Mouse (Mus musculus): ENCODE measurements around the gene Ccdc51. TPM values are rescaled to one million over a fixed set of nuclear protein-coding genes. Genes with fewer than 3 reads are reported as not detected.

Gene Ccdc51
- polyA plus RNA-seq, 1 experiment from 2014 or later: 9.9 TPM

- DNase-seq (ENCODE audit: low spot score) (peak; percentile 85), ATAC-seq (ENCODE audit: low FRiP score, low TSS enrichment) (peak; percentile 86)
- Histone ChIP-seq H3K9me3 (ENCODE audit: control insufficient read depth, low read length) (no peaks in the 10 kb centered on the region), H3K9ac (ENCODE audit: low read length) (peak overlapping the region; percentile 31; the same call in 1 of the 2 replicates), H3K4me2 (replicated peaks; ENCODE audit: low read depth) (peak overlapping the region; percentile 73; the same call in 1 of the 2 replicates), H3K27me3 (ENCODE audit: control insufficient read depth, insufficient read depth, low read length) (no peaks in the 10 kb centered on the region), H3K4me1 (replicated peaks; ENCODE audit: control insufficient read depth, insufficient read depth) (no peaks in the 10 kb centered on the region), H3K27ac (replicated peaks) (peak overlapping the region; percentile 69), H3K4me3 (ENCODE audit: low read depth, low read length) (no peak overlapping the region), H3K36me3 (ENCODE audit: control insufficient read depth, insufficient read depth, low read length) (no peaks in the 10 kb centered on the region)
- TF ChIP-seq CTCF (IDR thresholded peaks at IDR 0.05; ENCODE audit: low read depth): peak; percentile 4; the same call in 1 of the 2 replicates
- TF ChIP-seq EP300 (optimal IDR thresholded peaks at IDR 0.05): no peak
- 45% methylated on average over 6 of the region's 6 CpGs for WGBS
Observed at GRCm38 (mm10) chr9:109040906-109041305, 41.4 kb upstream of the Ccdc51 start.

DNA sequence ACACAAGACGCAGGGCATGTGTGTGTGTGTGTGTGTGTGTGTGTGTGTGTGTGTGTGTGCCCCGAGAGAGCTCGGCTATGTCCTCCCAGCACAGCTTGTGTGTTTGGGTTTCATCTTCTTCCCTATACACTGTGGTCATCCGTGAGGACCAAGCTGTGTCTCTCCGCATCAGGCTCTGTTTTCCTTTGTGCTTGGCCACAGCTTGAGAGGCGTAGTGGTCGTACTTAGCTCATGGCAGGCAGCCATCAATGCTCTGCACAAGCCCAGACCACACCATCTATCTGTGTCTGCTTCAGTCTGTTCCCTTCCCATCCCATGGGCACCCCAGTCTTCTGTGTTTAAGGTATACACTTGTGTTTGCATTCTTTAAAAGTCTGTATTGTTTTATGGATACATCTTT is 40.9 kb upstream of the Ccdc51 start:
- Histone ChIP-seq H3K4me2 (replicated peaks; ENCODE audit: low read depth) (peak overlapping the region; percentile 73; the same call in 1 of the 2 replicates), H3K9me3 (ENCODE audit: control insufficient read depth, low read length) (no peaks in the 10 kb centered on the region), H3K4me3 (ENCODE audit: low read depth, low read length) (no peak overlapping the region), H3K4me1 (replicated peaks; ENCODE audit: control insufficient read depth, insufficient read depth) (no peaks in the 10 kb centered on the region), H3K27ac (replicated peaks) (peak overlapping the region; percentile 69; the same call in 1 of the 2 replicates), H3K9ac (ENCODE audit: low read length) (peak overlapping the region; percentile 31; the same call in 1 of the 2 replicates), H3K36me3 (ENCODE audit: control insufficient read depth, insufficient read depth, low read length) (no peaks in the 10 kb centered on the region), H3K27me3 (ENCODE audit: control insufficient read depth, insufficient read depth, low read length) (no peaks in the 10 kb centered on the region)
- no peak for ATAC-seq (ENCODE audit: low FRiP score, low TSS enrichment)
- no peak for TF ChIP-seq CTCF (IDR thresholded peaks at IDR 0.05; ENCODE audit: low read depth)
- no peak for TF ChIP-seq EP300 (optimal IDR thresholded peaks at IDR 0.05)
- WGBS: 53% methylated on average over 7 of the region's 7 CpGs
- no peak for DNase-seq (ENCODE audit: low spot score)

DNA sequence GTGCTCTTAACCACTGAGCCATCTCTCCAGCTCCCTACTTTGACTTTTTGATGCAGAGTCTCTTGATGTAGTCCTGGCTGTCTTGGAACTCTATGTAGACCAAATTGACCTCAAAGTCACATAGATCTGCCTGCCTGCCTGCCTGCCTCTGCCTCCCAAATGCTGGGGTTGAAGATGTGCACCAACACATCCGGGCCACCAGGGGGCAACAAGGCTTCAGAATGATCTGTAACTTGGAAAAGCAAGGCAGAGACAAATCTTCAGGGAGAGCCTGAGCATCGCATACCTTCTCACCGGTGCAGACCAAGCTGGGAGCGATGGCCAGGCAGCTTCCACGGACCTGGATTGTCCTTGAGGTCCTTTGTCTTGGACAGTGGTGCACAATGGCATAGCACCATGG is 36.0 kb upstream of the Ccdc51 start:
- Histone ChIP-seq H3K4me3 (ENCODE audit: low read depth, low read length) (no peak overlapping the region), H3K4me1 (replicated peaks; ENCODE audit: control insufficient read depth, insufficient read depth) (no peaks in the 10 kb centered on the region), H3K36me3 (ENCODE audit: control insufficient read depth, insufficient read depth, low read length) (peaks cover 4% of the 10 kb centered on the region; the same call in 1 of the 2 replicates), H3K27me3 (ENCODE audit: control insufficient read depth, insufficient read depth, low read length) (no peaks in the 10 kb centered on the region), H3K9ac (ENCODE audit: low read length) (no peak overlapping the region), H3K4me2 (replicated peaks; ENCODE audit: low read depth) (no peak overlapping the region), H3K27ac (replicated peaks) (no peak overlapping the region), H3K9me3 (ENCODE audit: control insufficient read depth, low read length) (no peaks in the 10 kb centered on the region)
- TF ChIP-seq CTCF (IDR thresholded peaks at IDR 0.05; ENCODE audit: low read depth) (peak; percentile 83), EP300 (optimal IDR thresholded peaks at IDR 0.05) (no peak)
- ATAC-seq (ENCODE audit: low FRiP score, low TSS enrichment) (peak; percentile 38; the same call in 1 of the 2 replicates), DNase-seq (ENCODE audit: low spot score) (peak; percentile 66)
- 41% methylated on average over 5 of the region's 5 CpGs for WGBS

DNA sequence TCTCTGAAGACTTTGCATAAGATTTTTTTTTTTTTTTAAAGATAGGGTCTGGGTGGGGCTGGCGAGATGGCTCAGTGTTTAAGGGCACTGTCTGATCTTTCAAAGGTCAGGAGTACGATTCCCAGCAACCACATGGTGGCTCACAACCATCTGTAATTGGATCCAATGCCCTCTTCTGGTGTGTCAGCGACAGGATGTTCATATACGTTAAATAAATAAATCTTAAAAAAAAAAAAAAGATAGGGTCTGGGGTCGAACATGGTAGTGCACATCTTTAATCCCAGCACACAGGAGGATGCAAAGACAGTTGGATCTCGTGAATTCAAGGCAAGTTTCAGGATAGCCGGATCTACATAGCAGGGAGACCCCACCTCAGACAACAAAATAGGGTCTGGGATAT is 33.0 kb upstream of the Ccdc51 start:
- no peaks in the 10 kb centered on the region for H3K9me3 ChIP-seq (ENCODE audit: control insufficient read depth, low read length)
- no peak overlapping the region for H3K4me3 ChIP-seq (ENCODE audit: low read depth, low read length)
- ATAC-seq (ENCODE audit: low FRiP score, low TSS enrichment) (no peak), DNase-seq (ENCODE audit: low spot score) (no peak)
- no peak overlapping the region for H3K4me2 ChIP-seq (replicated peaks; ENCODE audit: low read depth)
- TF ChIP-seq EP300 (optimal IDR thresholded peaks at IDR 0.05) (no peak), CTCF (IDR thresholded peaks at IDR 0.05; ENCODE audit: low read depth) (no peak)
- H3K4me1 ChIP-seq (replicated peaks; ENCODE audit: control insufficient read depth, insufficient read depth): no peaks in the 10 kb centered on the region
- peaks cover 4% of the 10 kb centered on the region; the same call in 1 of the 2 replicates for H3K36me3 ChIP-seq (ENCODE audit: control insufficient read depth, insufficient read depth, low read length)
- 74% methylated on average over 7 of the region's 7 CpGs for WGBS
- no peak overlapping the region for H3K27ac ChIP-seq (replicated peaks)
- no peaks in the 10 kb centered on the region for H3K27me3 ChIP-seq (ENCODE audit: control insufficient read depth, insufficient read depth, low read length)
- no peak overlapping the region for H3K9ac ChIP-seq (ENCODE audit: low read length)

DNA sequence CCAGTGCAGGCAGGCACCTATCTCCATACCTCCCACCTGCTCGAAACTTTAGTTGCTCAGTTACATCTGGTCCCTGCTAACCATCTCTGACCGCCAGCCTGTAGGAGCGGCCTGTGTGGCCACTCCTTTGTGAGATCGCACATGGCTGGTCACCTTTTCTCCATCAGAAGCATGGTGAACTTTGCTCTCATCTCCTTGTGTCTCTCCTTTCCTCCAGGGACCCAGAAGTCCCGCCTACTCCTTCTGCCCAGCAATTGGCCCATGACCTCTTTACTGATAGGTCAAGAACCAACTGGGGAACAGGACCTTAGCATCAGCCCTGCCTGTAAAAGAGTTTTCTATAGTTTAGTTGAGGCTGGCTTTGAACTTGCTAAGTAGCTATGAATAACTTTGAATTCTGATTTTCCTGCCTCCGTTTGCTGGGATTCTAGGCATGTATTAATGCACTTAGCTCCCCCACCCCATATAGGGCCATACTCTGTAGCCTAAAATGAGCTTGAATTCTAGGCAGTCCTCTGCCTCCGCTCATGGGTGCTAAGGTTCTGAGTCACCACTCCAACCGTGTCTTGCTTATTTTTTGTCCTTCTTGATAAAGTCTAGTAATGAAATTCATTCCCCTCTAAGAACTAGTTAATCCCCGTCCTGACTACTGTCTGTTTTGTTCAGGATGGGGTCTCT is 32.2 kb upstream of the Ccdc51 start:
- ATAC-seq (ENCODE audit: low FRiP score, low TSS enrichment): no peak
- H3K4me3 ChIP-seq (ENCODE audit: low read depth, low read length): no peak overlapping the region
- DNase-seq (ENCODE audit: low spot score): no peak
- no peaks in the 10 kb centered on the region for H3K9me3 ChIP-seq (ENCODE audit: control insufficient read depth, low read length)
- H3K27ac ChIP-seq (replicated peaks): no peak overlapping the region
- no peak for TF ChIP-seq EP300 (optimal IDR thresholded peaks at IDR 0.05)
- no peak for TF ChIP-seq CTCF (IDR thresholded peaks at IDR 0.05; ENCODE audit: low read depth)
- H3K36me3 ChIP-seq (ENCODE audit: control insufficient read depth, insufficient read depth, low read length): peaks cover 4% of the 10 kb centered on the region; the same call in 1 of the 2 replicates
- no peak overlapping the region for H3K4me2 ChIP-seq (replicated peaks; ENCODE audit: low read depth)
- 0 out of 2 replicates have a peak, but pooled peaks cover 2% of the 10 kb centered on the region for H3K4me1 ChIP-seq (replicated peaks; ENCODE audit: control insufficient read depth, insufficient read depth)
- no peak overlapping the region for H3K9ac ChIP-seq (ENCODE audit: low read length)
- no peaks in the 10 kb centered on the region for H3K27me3 ChIP-seq (ENCODE audit: control insufficient read depth, insufficient read depth, low read length)
- WGBS: 84% methylated on average over 9 of the region's 9 CpGs

GRCm38 (mm10) chr9:109050674-109050997 is 31.7 kb upstream of the Ccdc51 start:
- TF ChIP-seq EP300 (optimal IDR thresholded peaks at IDR 0.05) (no peak), CTCF (IDR thresholded peaks at IDR 0.05; ENCODE audit: low read depth) (no peak)
- Histone ChIP-seq H3K27ac (replicated peaks) (no peak overlapping the region), H3K4me2 (replicated peaks; ENCODE audit: low read depth) (no peak overlapping the region), H3K9ac (ENCODE audit: low read length) (no peak overlapping the region), H3K36me3 (ENCODE audit: control insufficient read depth, insufficient read depth, low read length) (peaks cover 4% of the 10 kb centered on the region; the same call in 1 of the 2 replicates), H3K4me3 (ENCODE audit: low read depth, low read length) (no peak overlapping the region), H3K27me3 (ENCODE audit: control insufficient read depth, insufficient read depth, low read length) (no peaks in the 10 kb centered on the region), H3K9me3 (ENCODE audit: control insufficient read depth, low read length) (no peaks in the 10 kb centered on the region), H3K4me1 (replicated peaks; ENCODE audit: control insufficient read depth, insufficient read depth) (0 out of 2 replicates have a peak, but pooled peaks cover 2% of the 10 kb centered on the region)
- 69% methylated on average over 3 of the region's 3 CpGs for WGBS
- ATAC-seq (ENCODE audit: low FRiP score, low TSS enrichment) (no peak), DNase-seq (ENCODE audit: low spot score) (no peak)
